Mouse (Mus musculus): ENCODE data around the gene Gm45021. TPM values are rescaled to one million over a fixed set of nuclear protein-coding genes. Genes with fewer than 3 reads are reported as not detected.

Gene Gm45021
- total RNA-seq, 2 experiments from 2014 or later, result not detected

- TF ChIP-seq CTCF (IDR thresholded peaks at IDR 0.05), result peak; percentile 61
- H3K4me3 ChIP-seq, result peak within 1 kb of the TSS; percentile 65
- DNase-seq, result peak; percentile 44
- intact Hi-C loops (cut with DNase I), result no loop called here
- H3K27ac ChIP-seq, result peak within 1 kb of the TSS; percentile 75
Observed at GRCm38 (mm10) chr6:48646995-48647394, 57.6 kb downstream of the Gm45021 start, which contains the start of gene Gimap8. Gene Gimap8 (plus strand): TSS chr6:48647234.

GRCm38 (mm10) chr6:48647611-48648010 lies 58.2 kb downstream of the Gm45021 start:
- intact Hi-C loops (cut with DNase I), result no loop called here
- H3K4me3 ChIP-seq, result peak overlapping the region; percentile 65
- DNase-seq, result no peak
- H3K27ac ChIP-seq, result peak overlapping the region; percentile 75
- TF ChIP-seq CTCF (IDR thresholded peaks at IDR 0.05), result no peak

- Histone ChIP-seq H3K27ac (no peak overlapping the region), H3K4me3 (no peak overlapping the region)
- no peak for DNase-seq
- intact Hi-C loops (cut with DNase I), result no loop called here
- no peak for TF ChIP-seq CTCF (IDR thresholded peaks at IDR 0.05)
Observed at GRCm38 (mm10) chr6:48648779-48649178, 59.4 kb downstream of the Gm45021 start.

GRCm38 (mm10) chr6:48650041-48650440 lies 60.6 kb downstream of the Gm45021 start:
- intact Hi-C loops (cut with DNase I), result no loop called here
- no peak for DNase-seq
- no peak overlapping the region for H3K4me3 ChIP-seq
- no peak for TF ChIP-seq CTCF (IDR thresholded peaks at IDR 0.05)
- no peak overlapping the region for H3K27ac ChIP-seq

GRCm38 (mm10) chr6:48658721-48659120 lies 69.3 kb downstream of the Gm45021 start:
- no peak for TF ChIP-seq CTCF (IDR thresholded peaks at IDR 0.05)
- H3K27ac ChIP-seq, result no peak overlapping the region
- no peak overlapping the region for H3K4me3 ChIP-seq
- DNase-seq, result no peak
- intact Hi-C loops (cut with DNase I), result no loop called here

Other genes starting within 250 kb of the Gm45021 start
- gene Krba1, start 194.0 kb upstream of the Gm45021 start, total RNA-seq (2021), result 10 to 100 TPM; 18.7 to 21.0 TPM
- gene Zfp467, start 143.8 kb upstream of the Gm45021 start, total RNA-seq (2021), result 10 to 100 TPM; 45.4 to 52.3 TPM
- under 1 TPM; 0.50 to 0.69 TPM for gene Sspo, start 141.4 kb upstream of the Gm45021 start, total RNA-seq (2021)
- 10 to 100 TPM; 48.3 to 53.7 TPM for gene Atp6v0e2, start 52.0 kb upstream of the Gm45021 start, total RNA-seq (2021)
- gene Lrrc61, start 34.8 kb upstream of the Gm45021 start, total RNA-seq (2021), result 10 to 100 TPM; 17.1 to 20.2 TPM
- gene Rarres2, start 16.8 kb upstream of the Gm45021 start, total RNA-seq (2021), result 10 to 100 TPM; 13.9 to 22.2 TPM
- 10 to 100 TPM; 27.8 to 33.5 TPM for gene Repin1, start 4.3 kb downstream of the Gm45021 start, total RNA-seq (2021)
- gene Gm44965, start 4.3 kb downstream of the Gm45021 start, total RNA-seq (2021), result not detected
- 1 to 10 TPM; 8.0 to 10.0 TPM for gene Zfp775, start 12.5 kb downstream of the Gm45021 start, total RNA-seq (2021)
- under 1 TPM; 0.38 to 0.50 TPM for gene AI854703, start 37.2 kb downstream of the Gm45021 start, total RNA-seq (2021)
- 1 to 10 TPM; 2.4 to 3.2 TPM for gene Gimap8, start 57.6 kb downstream of the Gm45021 start, total RNA-seq (2021)
- gene Gimap9, start 86.5 kb downstream of the Gm45021 start, total RNA-seq (2021), result 1 to 10 TPM; 1.1 to 1.2 TPM
- 1 to 10 TPM; 3.6 to 5.5 TPM for gene Gimap4, start 94.9 kb downstream of the Gm45021 start, total RNA-seq (2021)
- 10 to 100 TPM in 1 of 2 experiments, 1 to 10 TPM in 1; 8.4 to 13.8 TPM for gene Gimap6, start 118.6 kb downstream of the Gm45021 start, total RNA-seq (2021)
- under 1 TPM in 1 of 2 experiments, not detected in 1; 0.84 TPM for gene Gm28053, start 129.0 kb downstream of the Gm45021 start, total RNA-seq (2021)
- not detected for gene Gimap7, start 129.0 kb downstream of the Gm45021 start, total RNA-seq (2021)
- 1 to 10 TPM; 2.2 to 2.3 TPM for gene Gimap1, start 149.4 kb downstream of the Gm45021 start, total RNA-seq (2021)
- 1 to 10 TPM; 1.5 to 1.6 TPM for gene Gimap5, start 156.6 kb downstream of the Gm45021 start, total RNA-seq (2021)
- not detected for gene Gimap3, start 181.2 kb downstream of the Gm45021 start, total RNA-seq (2021)

Measured in gastrocnemius, adult 2 months (tissue).